Mouse (Mus musculus): ENCODE data around the gene Noa1. TPM values are rescaled to one million over a fixed set of nuclear protein-coding genes. Genes with fewer than 3 reads are reported as not detected.

Noa1 gene
- polyA plus RNA-seq, 2 experiments: 19.6 to 25.9 TPM

- Histone ChIP-seq H3K9ac (ENCODE audit: low read depth, low read length, severe bottlenecking) (no peak overlapping the region), H3K4me3 (replicated peaks; ENCODE audit: low read length) (no peak overlapping the region), H3K27me3 (ENCODE audit: control insufficient read depth, insufficient read depth, low read length) (no peaks in the 10 kb centered on the region), H3K36me3 (ENCODE audit: control insufficient read depth, insufficient read depth, low read length) (no peaks in the 10 kb centered on the region), H3K27ac (replicated peaks; ENCODE audit: low read depth, low read length) (no peak overlapping the region), H3K4me1 (ENCODE audit: control insufficient read depth, insufficient read depth, low read length) (no peaks in the 10 kb centered on the region), H3K4me2 (replicated peaks; ENCODE audit: low read depth, low read length, severe bottlenecking) (no peak overlapping the region), H3K9me3 (ENCODE audit: control insufficient read depth, low read length) (no peaks in the 10 kb centered on the region)
- 70% methylated on average over 3 of the region's 3 CpGs for WGBS
- ATAC-seq (ENCODE audit: low FRiP score, low read depth) (no peak), DNase-seq (ENCODE audit: low spot score) (no peak)
- TF ChIP-seq POLR2A (IDR thresholded peaks at IDR 0.05; ENCODE audit: borderline replicate concordance, extremely low read depth, insufficient read depth, insufficient read length): no peak
Observed at GRCm38 (mm10) chr5:77257603-77258002, 52.3 kb downstream of the Noa1 start.

DNA sequence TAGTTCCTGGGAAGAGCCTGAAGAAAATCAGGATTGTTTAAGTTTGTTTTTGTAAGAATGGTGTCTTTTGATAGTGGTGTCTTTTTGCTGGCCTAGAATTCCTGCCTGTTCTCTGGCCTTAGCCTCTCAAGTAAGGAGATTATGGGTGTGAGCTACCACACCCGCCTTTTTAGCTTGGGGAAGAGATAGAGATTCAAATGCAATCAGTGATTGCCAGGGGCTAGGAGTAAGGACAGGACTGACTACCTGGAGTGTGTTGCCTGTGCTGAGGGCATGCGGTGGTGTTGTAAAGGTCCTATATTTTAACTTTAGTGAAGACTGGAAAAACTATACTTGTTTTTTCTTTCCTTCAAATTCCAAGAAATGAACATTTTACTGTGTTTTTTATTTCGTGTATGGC lies 55.5 kb downstream of the Noa1 start:
- no peak overlapping the region for H3K27ac ChIP-seq (replicated peaks; ENCODE audit: low read depth, low read length)
- DNase-seq (ENCODE audit: low spot score) (no peak), ATAC-seq (ENCODE audit: low FRiP score, low read depth) (no peak)
- H3K9ac ChIP-seq (ENCODE audit: low read depth, low read length, severe bottlenecking): no peak overlapping the region
- TF ChIP-seq POLR2A (IDR thresholded peaks at IDR 0.05; ENCODE audit: borderline replicate concordance, extremely low read depth, insufficient read depth, insufficient read length): no peak
- no peaks in the 10 kb centered on the region for H3K27me3 ChIP-seq (ENCODE audit: control insufficient read depth, insufficient read depth, low read length)
- H3K4me3 ChIP-seq (replicated peaks; ENCODE audit: low read length): no peak overlapping the region
- no peaks in the 10 kb centered on the region for H3K9me3 ChIP-seq (ENCODE audit: control insufficient read depth, low read length)
- no peaks in the 10 kb centered on the region for H3K4me1 ChIP-seq (ENCODE audit: control insufficient read depth, insufficient read depth, low read length)
- WGBS: 70% methylated on average over 3 of the region's 3 CpGs
- H3K4me2 ChIP-seq (replicated peaks; ENCODE audit: low read depth, low read length, severe bottlenecking): no peak overlapping the region
- H3K36me3 ChIP-seq (ENCODE audit: control insufficient read depth, insufficient read depth, low read length): no peaks in the 10 kb centered on the region

GRCm38 (mm10) chr5:77253154-77253553 lies 56.7 kb downstream of the Noa1 start:
- no peak for DNase-seq (ENCODE audit: low spot score)
- Histone ChIP-seq H3K4me1 (ENCODE audit: control insufficient read depth, insufficient read depth, low read length) (no peaks in the 10 kb centered on the region), H3K4me2 (replicated peaks; ENCODE audit: low read depth, low read length, severe bottlenecking) (no peak overlapping the region), H3K4me3 (replicated peaks; ENCODE audit: low read length) (no peak overlapping the region), H3K36me3 (ENCODE audit: control insufficient read depth, insufficient read depth, low read length) (no peaks in the 10 kb centered on the region), H3K9ac (ENCODE audit: low read depth, low read length, severe bottlenecking) (no peak overlapping the region), H3K27me3 (ENCODE audit: control insufficient read depth, insufficient read depth, low read length) (no peaks in the 10 kb centered on the region), H3K27ac (replicated peaks; ENCODE audit: low read depth, low read length) (no peak overlapping the region), H3K9me3 (ENCODE audit: control insufficient read depth, low read length) (no peaks in the 10 kb centered on the region)
- no peak for TF ChIP-seq POLR2A (IDR thresholded peaks at IDR 0.05; ENCODE audit: borderline replicate concordance, extremely low read depth, insufficient read depth, insufficient read length)
- ATAC-seq (ENCODE audit: low FRiP score, low read depth): no peak
- WGBS: 70% methylated on average over 1 of the region's 1 CpGs

- 70% methylated on average over 8 of the region's 8 CpGs for WGBS
- H3K4me1 ChIP-seq (ENCODE audit: control insufficient read depth, insufficient read depth, low read length): no peaks in the 10 kb centered on the region
- H3K9me3 ChIP-seq (ENCODE audit: control insufficient read depth, low read length): no peaks in the 10 kb centered on the region
- H3K9ac ChIP-seq (ENCODE audit: low read depth, low read length, severe bottlenecking): no peak overlapping the region
- no peak overlapping the region for H3K27ac ChIP-seq (replicated peaks; ENCODE audit: low read depth, low read length)
- no peaks in the 10 kb centered on the region for H3K36me3 ChIP-seq (ENCODE audit: control insufficient read depth, insufficient read depth, low read length)
- H3K27me3 ChIP-seq (ENCODE audit: control insufficient read depth, insufficient read depth, low read length): no peaks in the 10 kb centered on the region
- no peak for TF ChIP-seq POLR2A (IDR thresholded peaks at IDR 0.05; ENCODE audit: borderline replicate concordance, extremely low read depth, insufficient read depth, insufficient read length)
- ATAC-seq (ENCODE audit: low FRiP score, low read depth) (no peak), DNase-seq (ENCODE audit: low spot score) (no peak)
- H3K4me3 ChIP-seq (replicated peaks; ENCODE audit: low read length): no peak overlapping the region
- H3K4me2 ChIP-seq (replicated peaks; ENCODE audit: low read depth, low read length, severe bottlenecking): no peak overlapping the region
Observed at GRCm38 (mm10) chr5:77252115-77252827, 57.6 kb downstream of the Noa1 start.

DNA sequence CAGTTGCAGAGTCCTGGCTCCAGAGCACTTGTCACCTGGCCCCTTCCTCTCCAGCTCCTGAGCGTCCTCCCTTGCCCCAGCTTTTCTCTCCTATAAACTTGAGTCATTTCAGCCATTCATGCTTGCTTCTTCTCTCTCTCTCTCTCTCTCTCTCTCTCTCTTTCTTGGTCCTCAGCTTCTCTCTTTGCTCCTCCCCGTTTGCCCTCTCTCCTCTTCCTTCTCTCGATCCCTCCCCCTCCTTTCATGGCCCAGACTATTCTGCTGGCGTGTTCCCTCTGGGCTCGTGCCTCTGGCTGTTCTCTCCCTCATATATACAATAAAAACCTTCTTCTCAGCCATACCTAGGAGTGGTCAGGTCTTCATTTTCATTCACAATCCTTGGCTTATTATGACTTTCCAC lies 58.2 kb downstream of the Noa1 start:
- Histone ChIP-seq H3K4me2 (replicated peaks; ENCODE audit: low read depth, low read length, severe bottlenecking) (no peak overlapping the region), H3K9me3 (ENCODE audit: control insufficient read depth, low read length) (no peaks in the 10 kb centered on the region), H3K27ac (replicated peaks; ENCODE audit: low read depth, low read length) (no peak overlapping the region), H3K36me3 (ENCODE audit: control insufficient read depth, insufficient read depth, low read length) (no peaks in the 10 kb centered on the region), H3K9ac (ENCODE audit: low read depth, low read length, severe bottlenecking) (no peak overlapping the region), H3K4me1 (ENCODE audit: control insufficient read depth, insufficient read depth, low read length) (no peaks in the 10 kb centered on the region), H3K4me3 (replicated peaks; ENCODE audit: low read length) (no peak overlapping the region), H3K27me3 (ENCODE audit: control insufficient read depth, insufficient read depth, low read length) (no peaks in the 10 kb centered on the region)
- WGBS: 29% methylated on average over 5 of the region's 5 CpGs
- DNase-seq (ENCODE audit: low spot score) (no peak), ATAC-seq (ENCODE audit: low FRiP score, low read depth) (no peak)
- no peak for TF ChIP-seq POLR2A (IDR thresholded peaks at IDR 0.05; ENCODE audit: borderline replicate concordance, extremely low read depth, insufficient read depth, insufficient read length)
